Mouse (Mus musculus): Measurements from ENCODE around the gene Rcsd1. TPM values are rescaled to one million over a fixed set of nuclear protein-coding genes. Genes with fewer than 3 reads are reported as not detected.

Rcsd1 gene
- 7.9 and 10.1 TPM in 2 replicates for polyA plus RNA-seq (2012; rRNA removed)

- TF ChIP-seq POLR2A (IDR thresholded peaks at IDR 0.05; ENCODE audit: borderline replicate concordance, extremely low read depth, insufficient read depth, insufficient read length, poor library complexity, severe bottlenecking) (no peak), CTCF (IDR thresholded peaks at IDR 0.05; ENCODE audit: borderline replicate concordance, extremely low read depth, insufficient read depth, insufficient read length) (no peak)
- no peak for DNase-seq (ENCODE audit: low read depth)
Observed at GRCm38 (mm10) chr1:165709629-165710256, at the start of gene Rcsd1. Gene Rcsd1 (minus strand): TSS chr1:165709757.

- no peak for TF ChIP-seq CTCF (IDR thresholded peaks at IDR 0.05; ENCODE audit: borderline replicate concordance, extremely low read depth, insufficient read depth, insufficient read length)
- TF ChIP-seq POLR2A (IDR thresholded peaks at IDR 0.05; ENCODE audit: borderline replicate concordance, extremely low read depth, insufficient read depth, insufficient read length, poor library complexity, severe bottlenecking): no peak
- DNase-seq (ENCODE audit: low read depth): no peak
Observed at GRCm38 (mm10) chr1:165755194-165755593, 45.6 kb upstream of the Rcsd1 start.

- TF ChIP-seq POLR2A (IDR thresholded peaks at IDR 0.05; ENCODE audit: borderline replicate concordance, extremely low read depth, insufficient read depth, insufficient read length, poor library complexity, severe bottlenecking) (no peak), CTCF (IDR thresholded peaks at IDR 0.05; ENCODE audit: borderline replicate concordance, extremely low read depth, insufficient read depth, insufficient read length) (no peak)
- DNase-seq (ENCODE audit: low read depth): no peak
Observed at GRCm38 (mm10) chr1:165754205-165754604, 44.6 kb upstream of the Rcsd1 start.

- no peak for TF ChIP-seq CTCF (IDR thresholded peaks at IDR 0.05; ENCODE audit: borderline replicate concordance, extremely low read depth, insufficient read depth, insufficient read length)
- no peak for TF ChIP-seq POLR2A (IDR thresholded peaks at IDR 0.05; ENCODE audit: borderline replicate concordance, extremely low read depth, insufficient read depth, insufficient read length, poor library complexity, severe bottlenecking)
- DNase-seq (ENCODE audit: low read depth): no peak
Observed at GRCm38 (mm10) chr1:165751838-165752237, 42.3 kb upstream of the Rcsd1 start.

- DNase-seq (ENCODE audit: low read depth): no peak
- TF ChIP-seq POLR2A (IDR thresholded peaks at IDR 0.05; ENCODE audit: borderline replicate concordance, extremely low read depth, insufficient read depth, insufficient read length, poor library complexity, severe bottlenecking) (no peak), CTCF (IDR thresholded peaks at IDR 0.05; ENCODE audit: borderline replicate concordance, extremely low read depth, insufficient read depth, insufficient read length) (no peak)
Observed at GRCm38 (mm10) chr1:165751142-165751541, 41.6 kb upstream of the Rcsd1 start.

- DNase-seq (ENCODE audit: low read depth): no peak
- TF ChIP-seq POLR2A (IDR thresholded peaks at IDR 0.05; ENCODE audit: borderline replicate concordance, extremely low read depth, insufficient read depth, insufficient read length, poor library complexity, severe bottlenecking): no peak
- no peak for TF ChIP-seq CTCF (IDR thresholded peaks at IDR 0.05; ENCODE audit: borderline replicate concordance, extremely low read depth, insufficient read depth, insufficient read length)
Observed at GRCm38 (mm10) chr1:165748053-165748452, 38.5 kb upstream of the Rcsd1 start.

GRCm38 (mm10) chr1:165741989-165742388 lies 32.4 kb upstream of the Rcsd1 start:
- no peak for TF ChIP-seq POLR2A (IDR thresholded peaks at IDR 0.05; ENCODE audit: borderline replicate concordance, extremely low read depth, insufficient read depth, insufficient read length, poor library complexity, severe bottlenecking)
- TF ChIP-seq CTCF (IDR thresholded peaks at IDR 0.05; ENCODE audit: borderline replicate concordance, extremely low read depth, insufficient read depth, insufficient read length): no peak

GRCm38 (mm10) chr1:165738985-165739384 lies 29.4 kb upstream of the Rcsd1 start:
- no peak for TF ChIP-seq POLR2A (IDR thresholded peaks at IDR 0.05; ENCODE audit: borderline replicate concordance, extremely low read depth, insufficient read depth, insufficient read length, poor library complexity, severe bottlenecking)
- no peak for TF ChIP-seq CTCF (IDR thresholded peaks at IDR 0.05; ENCODE audit: borderline replicate concordance, extremely low read depth, insufficient read depth, insufficient read length)
- no peak for DNase-seq (ENCODE audit: low read depth)

More at GRCm38 (mm10) chr1:165741989-165742388, 32.4 kb upstream of the Rcsd1 start:
- DNase-seq (ENCODE audit: low read depth): no peak

- no peak for DNase-seq (ENCODE audit: low read depth)
- TF ChIP-seq POLR2A (IDR thresholded peaks at IDR 0.05; ENCODE audit: borderline replicate concordance, extremely low read depth, insufficient read depth, insufficient read length, poor library complexity, severe bottlenecking): no peak
- TF ChIP-seq CTCF (IDR thresholded peaks at IDR 0.05; ENCODE audit: borderline replicate concordance, extremely low read depth, insufficient read depth, insufficient read length): no peak
Observed at GRCm38 (mm10) chr1:165737867-165738266, 28.3 kb upstream of the Rcsd1 start.

- no peak for TF ChIP-seq POLR2A (IDR thresholded peaks at IDR 0.05; ENCODE audit: borderline replicate concordance, extremely low read depth, insufficient read depth, insufficient read length, poor library complexity, severe bottlenecking)
- TF ChIP-seq CTCF (IDR thresholded peaks at IDR 0.05; ENCODE audit: borderline replicate concordance, extremely low read depth, insufficient read depth, insufficient read length): no peak
- DNase-seq (ENCODE audit: low read depth): peak; percentile 31
Observed at GRCm38 (mm10) chr1:165737451-165737850, 27.9 kb upstream of the Rcsd1 start.

GRCm38 (mm10) chr1:165735826-165736818 lies 26.6 kb upstream of the Rcsd1 start:
- peak; percentile 93 for DNase-seq (ENCODE audit: low read depth)
- TF ChIP-seq CTCF (IDR thresholded peaks at IDR 0.05; ENCODE audit: borderline replicate concordance, extremely low read depth, insufficient read depth, insufficient read length) (peak; percentile 94), POLR2A (IDR thresholded peaks at IDR 0.05; ENCODE audit: borderline replicate concordance, extremely low read depth, insufficient read depth, insufficient read length, poor library complexity, severe bottlenecking) (no peak)
